Mouse (Mus musculus): ENCODE results near the gene Ankrd13b. TPM values are rescaled to one million over a fixed set of nuclear protein-coding genes. Genes with fewer than 3 reads are reported as not detected.

Gene Ankrd13b
- polyA plus RNA-seq, 1 experiment, result 2.9 TPM

- no peak for TF ChIP-seq CTCF (IDR thresholded peaks at IDR 0.05; ENCODE audit: control insufficient read depth, insufficient read depth, insufficient replicate concordance, low read depth, low read length)
- no peak for TF ChIP-seq POLR2A (IDR thresholded peaks at IDR 0.05; ENCODE audit: control insufficient read depth, low read depth, low read length)
- peaks cover 14% of the 10 kb centered on the region for H3K4me1 ChIP-seq (ENCODE audit: control insufficient read depth, insufficient read depth, low read length)
- no peak within 1 kb of the TSS for H3K27ac ChIP-seq (ENCODE audit: control insufficient read depth, insufficient read depth, low read depth, low read length)
- H3K27me3 ChIP-seq (ENCODE audit: control insufficient read depth, insufficient read depth, low read length), result no peaks in the 10 kb centered on the region
- no peaks in the 10 kb centered on the region for H3K36me3 ChIP-seq (ENCODE audit: control insufficient read depth, insufficient read depth, low read length)
- H3K4me3 ChIP-seq (ENCODE audit: control insufficient read depth, low read depth, low read length), result peak within 1 kb of the TSS; percentile 83
Measured at GRCm38 (mm10) chr11:77462283-77463100, 27.0 kb downstream of the Ankrd13b start, which contains the start of gene Coro6. Gene Coro6, plus strand, starts transcription at chr11:77462411.

GRCm38 (mm10) chr11:77461856-77462255 is 27.6 kb downstream of the Ankrd13b start:
- Histone ChIP-seq H3K4me1 (ENCODE audit: control insufficient read depth, insufficient read depth, low read length) (peaks cover 13% of the 10 kb centered on the region), H3K27me3 (ENCODE audit: control insufficient read depth, insufficient read depth, low read length) (no peaks in the 10 kb centered on the region), H3K27ac (ENCODE audit: control insufficient read depth, insufficient read depth, low read depth, low read length) (no peak overlapping the region), H3K4me3 (ENCODE audit: control insufficient read depth, low read depth, low read length) (peak overlapping the region; percentile 83), H3K36me3 (ENCODE audit: control insufficient read depth, insufficient read depth, low read length) (no peaks in the 10 kb centered on the region)
- no peak for TF ChIP-seq POLR2A (IDR thresholded peaks at IDR 0.05; ENCODE audit: control insufficient read depth, low read depth, low read length)

- Histone ChIP-seq H3K4me1 (ENCODE audit: control insufficient read depth, insufficient read depth, low read length) (peaks cover under 1% of the 10 kb centered on the region; the same call in 1 of the 2 replicates), H3K36me3 (ENCODE audit: control insufficient read depth, insufficient read depth, low read length) (peaks cover 4% of the 10 kb centered on the region), H3K27ac (ENCODE audit: control insufficient read depth, insufficient read depth, low read depth, low read length) (no peak overlapping the region), H3K27me3 (ENCODE audit: control insufficient read depth, insufficient read depth, low read length) (no peaks in the 10 kb centered on the region), H3K4me3 (ENCODE audit: control insufficient read depth, low read depth, low read length) (no peak overlapping the region)
- TF ChIP-seq CTCF (IDR thresholded peaks at IDR 0.05; ENCODE audit: control insufficient read depth, insufficient read depth, insufficient replicate concordance, low read depth, low read length), result no peak
- no peak for TF ChIP-seq POLR2A (IDR thresholded peaks at IDR 0.05; ENCODE audit: control insufficient read depth, low read depth, low read length)
Measured at GRCm38 (mm10) chr11:77456866-77457265, 32.6 kb downstream of the Ankrd13b start.

- H3K4me1 ChIP-seq (ENCODE audit: control insufficient read depth, insufficient read depth, low read length), result no peaks in the 10 kb centered on the region
- peaks cover 4% of the 10 kb centered on the region for H3K36me3 ChIP-seq (ENCODE audit: control insufficient read depth, insufficient read depth, low read length)
- no peak for TF ChIP-seq POLR2A (IDR thresholded peaks at IDR 0.05; ENCODE audit: control insufficient read depth, low read depth, low read length)
- TF ChIP-seq CTCF (IDR thresholded peaks at IDR 0.05; ENCODE audit: control insufficient read depth, insufficient read depth, insufficient replicate concordance, low read depth, low read length), result no peak
- no peak overlapping the region for H3K4me3 ChIP-seq (ENCODE audit: control insufficient read depth, low read depth, low read length)
- no peaks in the 10 kb centered on the region for H3K27me3 ChIP-seq (ENCODE audit: control insufficient read depth, insufficient read depth, low read length)
- H3K27ac ChIP-seq (ENCODE audit: control insufficient read depth, insufficient read depth, low read depth, low read length), result no peak overlapping the region
Measured at GRCm38 (mm10) chr11:77455770-77456510, 33.5 kb downstream of the Ankrd13b start.

GRCm38 (mm10) chr11:77453388-77453787 is 36.1 kb downstream of the Ankrd13b start:
- no peak overlapping the region for H3K27ac ChIP-seq (ENCODE audit: control insufficient read depth, insufficient read depth, low read depth, low read length)
- H3K4me1 ChIP-seq (ENCODE audit: control insufficient read depth, insufficient read depth, low read length), result no peaks in the 10 kb centered on the region
- H3K4me3 ChIP-seq (ENCODE audit: control insufficient read depth, low read depth, low read length), result no peak overlapping the region
- H3K36me3 ChIP-seq (ENCODE audit: control insufficient read depth, insufficient read depth, low read length), result peaks cover 4% of the 10 kb centered on the region
- H3K27me3 ChIP-seq (ENCODE audit: control insufficient read depth, insufficient read depth, low read length), result no peaks in the 10 kb centered on the region
- TF ChIP-seq POLR2A (IDR thresholded peaks at IDR 0.05; ENCODE audit: control insufficient read depth, low read depth, low read length) (no peak), CTCF (IDR thresholded peaks at IDR 0.05; ENCODE audit: control insufficient read depth, insufficient read depth, insufficient replicate concordance, low read depth, low read length) (no peak)

GRCm38 (mm10) chr11:77451670-77452069 is 37.8 kb downstream of the Ankrd13b start:
- peaks cover 4% of the 10 kb centered on the region for H3K36me3 ChIP-seq (ENCODE audit: control insufficient read depth, insufficient read depth, low read length)

GRCm38 (mm10) chr11:77449224-77449623 is 40.3 kb downstream of the Ankrd13b start:
- TF ChIP-seq POLR2A (IDR thresholded peaks at IDR 0.05; ENCODE audit: control insufficient read depth, low read depth, low read length), result no peak
- no peak for TF ChIP-seq CTCF (IDR thresholded peaks at IDR 0.05; ENCODE audit: control insufficient read depth, insufficient read depth, insufficient replicate concordance, low read depth, low read length)
- no peaks in the 10 kb centered on the region for H3K4me1 ChIP-seq (ENCODE audit: control insufficient read depth, insufficient read depth, low read length)
- no peak overlapping the region for H3K27ac ChIP-seq (ENCODE audit: control insufficient read depth, insufficient read depth, low read depth, low read length)
- H3K27me3 ChIP-seq (ENCODE audit: control insufficient read depth, insufficient read depth, low read length), result no peaks in the 10 kb centered on the region
- H3K4me3 ChIP-seq (ENCODE audit: control insufficient read depth, low read depth, low read length), result no peak overlapping the region
- H3K36me3 ChIP-seq (ENCODE audit: control insufficient read depth, insufficient read depth, low read length), result peaks cover 4% of the 10 kb centered on the region; the same call in 1 of the 2 replicates

More at GRCm38 (mm10) chr11:77451670-77452069, 37.8 kb downstream of the Ankrd13b start:
- H3K27ac ChIP-seq (ENCODE audit: control insufficient read depth, insufficient read depth, low read depth, low read length), result no peak overlapping the region
- H3K4me1 ChIP-seq (ENCODE audit: control insufficient read depth, insufficient read depth, low read length), result no peaks in the 10 kb centered on the region
- H3K4me3 ChIP-seq (ENCODE audit: control insufficient read depth, low read depth, low read length), result no peak overlapping the region
- TF ChIP-seq POLR2A (IDR thresholded peaks at IDR 0.05; ENCODE audit: control insufficient read depth, low read depth, low read length) (no peak), CTCF (IDR thresholded peaks at IDR 0.05; ENCODE audit: control insufficient read depth, insufficient read depth, insufficient replicate concordance, low read depth, low read length) (no peak)
- H3K27me3 ChIP-seq (ENCODE audit: control insufficient read depth, insufficient read depth, low read length), result no peaks in the 10 kb centered on the region
